Mouse (Mus musculus): ENCODE data around the gene AB124611.

- TF ChIP-seq NANOG (IDR thresholded peaks at IDR 0.05; ENCODE audit: borderline replicate concordance, low read length) (no peak), CTCF (conservative IDR thresholded peaks at IDR 0.05; ENCODE audit: low read length) (no peak), POU5F1 (IDR thresholded peaks at IDR 0.05; ENCODE audit: borderline replicate concordance, low read length) (no peak)
These were observed 1.9 kb downstream of the AB124611 start for GRCm38 (mm10) chr9:21527917-21528324.

Measured in E14TG2a.4 (cell line).